Mouse (Mus musculus): ENCODE results near the gene Otoa. TPM values are rescaled to one million over a fixed set of nuclear protein-coding genes. Genes with fewer than 3 reads are reported as not detected.

The Otoa gene
- polyA plus RNA-seq, 1 experiment = 0.09 TPM

DNA sequence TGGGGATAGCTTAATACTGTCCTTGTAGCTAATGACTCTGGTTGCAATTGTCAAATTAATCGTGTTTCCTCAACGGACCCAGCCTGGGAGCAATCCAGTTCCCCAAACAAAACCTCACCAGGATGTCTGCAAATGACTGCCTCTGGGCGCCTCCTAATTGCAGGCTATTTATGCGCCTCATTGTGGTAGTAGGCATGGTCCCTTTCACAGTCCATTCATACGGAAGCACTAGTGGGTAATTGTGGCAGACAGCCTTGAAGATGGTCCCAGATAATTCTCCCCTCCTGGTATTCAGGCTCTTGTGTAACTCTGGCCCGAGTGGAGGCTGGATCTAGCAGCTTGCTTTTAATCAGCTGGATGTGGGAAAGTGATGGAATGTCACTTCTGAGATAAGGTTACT lies 90.4 kb downstream of the Otoa start:
- peaks cover 6% of the 10 kb centered on the region for H3K27me3 ChIP-seq (replicated peaks)
- TF ChIP-seq FLI1 (IDR thresholded peaks at IDR 0.05; ENCODE audit: low read length) = no peak
- TF ChIP-seq GATA1 (IDR thresholded peaks at IDR 0.05; ENCODE audit: borderline replicate concordance, low read length) = no peak

DNA sequence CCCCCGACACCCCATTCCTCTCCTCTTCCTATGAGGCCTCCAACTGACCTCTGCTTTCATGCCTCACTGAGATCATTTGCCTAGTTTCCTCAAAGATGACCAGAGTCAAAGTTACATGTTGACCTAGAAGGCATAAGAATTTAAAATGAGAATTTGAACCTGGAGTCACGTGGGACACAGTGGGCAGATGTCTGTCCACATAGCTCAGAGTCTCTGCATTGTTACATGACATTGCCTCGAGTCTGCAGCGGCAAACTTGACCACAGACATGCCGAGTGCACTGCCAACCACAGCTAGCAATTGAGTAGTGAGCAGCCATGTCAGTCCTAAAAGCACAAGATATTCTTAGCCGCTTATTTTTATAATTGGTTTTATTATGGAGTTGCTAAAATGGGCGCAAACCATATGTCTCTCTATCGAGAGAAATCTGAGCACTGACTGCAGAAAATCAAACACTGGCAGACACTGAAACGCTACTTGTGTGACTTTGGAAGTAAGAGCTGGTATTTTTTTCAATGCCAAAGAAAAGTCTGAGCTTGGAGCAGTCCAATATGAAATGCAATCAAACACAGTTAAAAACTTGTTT lies 105.8 kb downstream of the Otoa start:
- Histone ChIP-seq H3K9me3 (no peaks in the 10 kb centered on the region), H3K36me3 (replicated peaks; ENCODE audit: low read length) (no peaks in the 10 kb centered on the region), H3K4me3 (replicated peaks) (no peak overlapping the region), H3K27me3 (replicated peaks) (no peaks in the 10 kb centered on the region), H3K4me1 (no peaks in the 10 kb centered on the region)
- no peak for TF ChIP-seq GATA1 (IDR thresholded peaks at IDR 0.05; ENCODE audit: borderline replicate concordance, low read length)
- no peak for TF ChIP-seq FLI1 (IDR thresholded peaks at IDR 0.05; ENCODE audit: low read length)

More for the DNA sequence above, 90.4 kb downstream of the Otoa start:
- H3K4me3 ChIP-seq (replicated peaks) = no peak overlapping the region
- no peaks in the 10 kb centered on the region for H3K4me1 ChIP-seq
- H3K9me3 ChIP-seq = no peaks in the 10 kb centered on the region
- no peaks in the 10 kb centered on the region for H3K36me3 ChIP-seq (replicated peaks; ENCODE audit: low read length)

DNA sequence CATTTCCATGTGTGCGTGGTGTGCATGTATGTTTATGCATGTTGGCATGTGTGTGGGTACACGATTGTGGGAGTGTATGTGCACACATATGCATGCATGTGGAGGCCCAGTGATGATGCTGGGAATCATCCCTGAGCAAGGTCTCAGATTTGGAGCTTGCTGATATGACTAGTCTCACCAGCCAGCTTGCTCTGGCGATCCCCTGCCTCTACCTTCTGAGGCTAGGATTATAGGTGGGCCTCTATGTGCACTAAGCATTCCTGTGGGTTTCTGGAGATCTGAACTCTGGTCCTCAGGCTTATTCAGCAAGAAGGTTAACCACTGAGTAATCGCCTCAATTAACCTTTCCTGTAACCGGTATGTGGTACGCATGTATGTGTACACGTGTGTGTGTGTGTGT lies 107.5 kb downstream of the Otoa start:
- Histone ChIP-seq H3K9me3 (no peaks in the 10 kb centered on the region), H3K27me3 (replicated peaks) (no peaks in the 10 kb centered on the region), H3K36me3 (replicated peaks; ENCODE audit: low read length) (no peaks in the 10 kb centered on the region), H3K4me1 (no peaks in the 10 kb centered on the region), H3K4me3 (replicated peaks) (no peak overlapping the region)
- TF ChIP-seq GATA1 (IDR thresholded peaks at IDR 0.05; ENCODE audit: borderline replicate concordance, low read length) (no peak), FLI1 (IDR thresholded peaks at IDR 0.05; ENCODE audit: low read length) (no peak)

DNA sequence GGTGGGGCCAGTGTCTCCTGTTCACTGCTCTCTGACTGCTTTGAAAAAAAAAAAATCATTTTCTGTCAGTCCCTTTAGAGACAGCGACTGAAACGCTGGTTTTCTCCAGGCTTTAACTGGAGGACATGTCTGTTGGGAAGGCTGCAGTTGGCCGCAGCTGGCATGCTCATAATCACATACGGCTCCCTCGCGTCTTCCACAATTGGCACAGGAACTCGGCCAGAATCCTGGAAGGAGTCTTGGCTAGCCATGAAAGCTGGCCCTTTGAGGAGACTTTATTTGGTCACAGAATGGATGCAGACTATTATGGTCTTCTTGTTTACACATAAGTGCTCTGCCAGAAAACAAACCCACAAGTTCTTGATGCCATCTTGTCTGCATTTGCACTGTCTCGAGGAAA lies 117.5 kb downstream of the Otoa start:
- peaks cover 1% of the 10 kb centered on the region for H3K27me3 ChIP-seq (replicated peaks)
- TF ChIP-seq GATA1 (IDR thresholded peaks at IDR 0.05; ENCODE audit: borderline replicate concordance, low read length) (no peak), FLI1 (IDR thresholded peaks at IDR 0.05; ENCODE audit: low read length) (no peak)
- no peaks in the 10 kb centered on the region for H3K9me3 ChIP-seq
- H3K36me3 ChIP-seq (replicated peaks; ENCODE audit: low read length) = no peaks in the 10 kb centered on the region
- no peak overlapping the region for H3K4me3 ChIP-seq (replicated peaks)
- H3K4me1 ChIP-seq = no peaks in the 10 kb centered on the region

DNA sequence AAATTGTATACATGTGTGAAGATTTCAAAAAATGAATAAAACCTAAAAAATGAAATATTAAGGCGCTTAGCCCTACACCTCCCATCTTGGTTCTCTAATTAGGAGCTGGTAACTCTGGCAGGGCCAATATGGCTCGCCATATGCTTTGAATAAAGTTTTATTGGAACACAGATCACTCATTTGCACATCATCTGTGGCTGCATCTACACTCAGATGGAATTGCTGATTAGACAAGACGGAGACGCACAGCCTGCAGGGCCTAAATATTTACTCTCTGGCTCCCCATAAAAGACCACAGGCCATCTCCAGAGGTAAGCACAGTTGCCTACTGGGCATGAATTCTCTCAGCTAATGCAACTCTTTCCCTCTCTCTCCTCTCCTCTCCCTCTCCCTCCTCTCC lies 130.4 kb downstream of the Otoa start:
- H3K4me1 ChIP-seq = no peaks in the 10 kb centered on the region
- no peaks in the 10 kb centered on the region for H3K9me3 ChIP-seq
- H3K4me3 ChIP-seq (replicated peaks) = no peak overlapping the region
- TF ChIP-seq GATA1 (IDR thresholded peaks at IDR 0.05; ENCODE audit: borderline replicate concordance, low read length) (no peak), FLI1 (IDR thresholded peaks at IDR 0.05; ENCODE audit: low read length) (no peak)
- H3K36me3 ChIP-seq (replicated peaks; ENCODE audit: low read length) = no peaks in the 10 kb centered on the region
- peaks cover 2% of the 10 kb centered on the region for H3K27me3 ChIP-seq (replicated peaks)

Other genes with a start within 250 kb of the Otoa start
- 5.4 and 42.9 TPM in 2 replicates for gene Eef2k, start 238.8 kb upstream of the Otoa start, polyA plus RNA-seq (2012; ENCODE audit: insufficient read depth, low replicate concordance)
- gene Polr3e, start 163.9 kb upstream of the Otoa start, polyA plus RNA-seq (2012; ENCODE audit: insufficient read depth, low replicate concordance) = 5.0 and 8.9 TPM in 2 replicates
- gene Cdr2, start 99.3 kb upstream of the Otoa start, polyA plus RNA-seq (2012; ENCODE audit: insufficient read depth, low replicate concordance) = 2.9 and 6.4 TPM in 2 replicates
- gene Mfsd13b, start 99.1 kb upstream of the Otoa start, polyA plus RNA-seq (2012; ENCODE audit: insufficient read depth, low replicate concordance) = not detected in 2 replicates
- 20.0 and 20.6 TPM in 2 replicates for gene Mettl9, start 47.2 kb upstream of the Otoa start, polyA plus RNA-seq (2012; ENCODE audit: insufficient read depth, low replicate concordance)
- 6.0 TPM in 1 of 2 replicates, not detected in the other for gene Igsf6, start 7.1 kb upstream of the Otoa start, polyA plus RNA-seq (2012; ENCODE audit: insufficient read depth, low replicate concordance)